Mouse (Mus musculus): ENCODE measurements at regions not wholly inside any gene's neighbourhood (a gene's known extent, or its start where the extent isn't known, plus 50 kb on each side); places are given as distances from the start of the nearest gene placed in this dataset.

DNA sequence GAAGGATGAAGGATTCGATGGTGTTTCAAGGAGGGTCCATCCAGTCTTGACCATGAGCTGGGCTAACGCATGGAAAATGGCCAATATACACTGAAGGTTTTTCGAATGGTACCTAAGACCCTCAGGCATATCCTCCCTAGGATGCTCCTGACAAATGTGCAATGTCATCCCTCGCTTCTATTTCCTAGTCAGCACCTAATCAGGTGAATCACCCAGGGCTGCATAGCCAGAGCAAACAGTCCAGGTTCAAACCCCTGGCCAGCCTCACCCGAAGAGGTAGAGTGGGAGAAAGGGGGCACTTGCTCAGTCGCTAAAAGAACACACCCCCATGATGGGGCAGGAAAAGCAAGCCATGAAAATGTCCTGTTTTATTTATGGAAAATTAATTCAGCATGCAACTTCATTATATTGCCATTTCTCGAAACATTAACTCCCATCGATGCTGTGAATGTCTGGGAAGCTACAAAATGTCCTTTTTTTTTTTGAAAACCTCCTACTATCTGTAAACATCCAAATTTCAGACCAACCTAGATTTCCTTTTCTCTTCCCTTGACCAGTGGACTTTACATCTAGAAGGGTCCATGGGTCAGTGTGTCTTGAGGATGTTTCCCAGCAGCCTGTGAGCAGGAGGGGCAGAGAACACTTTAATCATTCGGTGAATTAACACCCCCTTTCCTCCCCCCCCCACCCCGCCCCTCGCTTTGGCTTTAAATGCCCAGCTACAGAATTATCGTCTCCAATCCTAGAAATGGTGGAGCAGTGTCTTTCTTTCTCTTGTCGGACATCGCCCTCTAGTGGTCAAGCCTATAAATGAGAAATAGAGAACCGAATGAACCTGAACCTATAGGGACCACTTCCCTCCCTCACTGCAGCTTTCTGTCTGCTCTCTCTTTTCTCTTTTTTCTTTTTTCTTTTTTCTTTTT, 68.8 kb upstream of the Il12b start:
- no peak for DNase-seq (ENCODE audit: low spot score in 2 of 2)

DNA sequence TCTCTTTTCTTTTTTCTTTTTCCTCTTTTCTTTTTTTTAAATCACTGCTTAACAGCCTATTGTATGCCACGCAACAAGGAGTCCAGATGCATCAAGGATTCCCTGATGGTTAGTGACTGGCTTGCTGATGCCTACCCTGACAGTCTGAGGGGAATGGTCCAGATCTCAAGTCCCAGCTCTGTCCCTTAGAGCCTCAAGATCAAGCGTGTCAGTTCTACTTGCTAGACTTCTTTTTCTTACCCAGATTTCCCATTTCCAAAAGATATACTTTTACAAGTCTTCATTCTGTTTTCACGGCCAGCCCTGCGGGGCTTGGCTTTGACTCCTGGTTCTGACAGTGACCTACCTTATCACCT, 68.1 kb upstream of the Il12b start:
- no peak for DNase-seq (ENCODE audit: low spot score in 2 of 2)

DNA sequence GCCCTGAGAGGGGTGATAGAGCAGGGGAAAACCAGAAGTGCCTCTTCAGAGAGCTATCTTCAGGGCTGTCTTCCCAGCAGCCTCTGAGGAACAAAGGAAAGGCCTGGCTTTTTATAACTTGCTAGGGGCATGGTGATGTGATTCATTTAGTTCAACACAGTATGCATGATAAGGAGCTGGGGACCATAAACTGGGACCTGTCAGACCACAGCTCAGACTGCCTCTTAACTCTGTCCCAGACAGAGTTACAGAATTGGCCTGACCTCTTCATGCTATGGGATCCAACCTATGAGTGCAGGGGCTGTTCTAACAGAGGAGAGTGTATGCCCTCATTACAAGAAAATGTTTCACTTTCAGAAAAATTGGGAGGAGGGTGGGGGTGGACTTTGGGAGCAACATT, 59.3 kb upstream of the Il12b start:
- no peak for DNase-seq (ENCODE audit: low spot score in 2 of 2)

DNA sequence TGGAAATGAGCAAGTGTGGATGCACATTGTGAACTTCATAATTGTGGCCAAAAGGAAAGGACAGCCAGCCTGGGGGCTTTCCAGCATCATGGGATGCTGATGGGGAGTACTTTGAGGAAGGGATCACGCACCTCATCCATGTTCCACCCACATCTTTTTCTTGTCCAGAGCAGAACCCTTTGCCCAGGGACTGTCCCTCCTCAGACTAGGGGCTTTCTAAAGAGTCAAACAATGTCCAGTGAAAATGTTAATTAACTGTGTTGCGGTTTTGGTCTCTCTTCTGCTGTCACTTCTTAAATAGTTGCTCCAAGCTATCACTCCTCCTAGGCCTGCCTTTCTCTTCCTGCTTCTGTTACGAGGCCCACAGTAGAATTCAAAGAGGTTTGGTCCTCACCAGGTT, 51.6 kb upstream of the Il12b start:
- no peak for DNase-seq (ENCODE audit: low spot score in 2 of 2)

DNA sequence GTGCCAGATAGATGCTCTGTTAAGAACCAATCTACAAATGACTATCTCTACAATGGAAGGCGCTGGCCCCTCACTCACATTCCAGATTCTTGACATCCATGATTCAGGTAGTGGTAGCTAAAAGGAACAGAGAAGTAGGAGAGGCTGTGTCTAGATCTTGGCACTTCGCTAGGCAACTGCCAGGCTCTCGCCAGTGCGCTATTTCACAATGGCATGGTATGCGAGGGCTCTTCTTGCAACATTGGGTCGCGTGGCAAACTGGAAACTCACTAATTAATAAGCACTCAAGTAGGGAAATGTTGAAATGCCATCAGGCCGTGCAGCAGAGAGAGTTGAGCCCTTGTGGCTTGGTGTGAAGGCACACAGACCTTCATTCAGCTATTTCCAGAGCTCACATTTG, 50.3 kb upstream of the Il12b start:
- DNase-seq (ENCODE audit: low spot score in 2 of 2) = no peak

Data from gastrocnemius, adult 8-10 months (tissue).